Mouse (Mus musculus) urinary bladder, postnatal 14 days (tissue): ENCODE measurements around the gene Gak.
"Not testable (repeated sequence)": the region's sequence is repeated elsewhere in the genome, so short reads cannot be mapped to it uniquely, and the experiment has no call there.

Source experiments
- DNase-seq: peaks from one replicate; pipeline ENCODE4 v3.0.0; 2021; ENCODE audit warnings: low spot score

The Gak gene

GRCm38 (mm10) chr5:108655891-108656650, 26.5 kb upstream of the Gak start:
- no peak for DNase-seq

- no peak for DNase-seq
Measured at GRCm38 (mm10) chr5:108655381-108655780, 25.8 kb upstream of the Gak start.

DNA sequence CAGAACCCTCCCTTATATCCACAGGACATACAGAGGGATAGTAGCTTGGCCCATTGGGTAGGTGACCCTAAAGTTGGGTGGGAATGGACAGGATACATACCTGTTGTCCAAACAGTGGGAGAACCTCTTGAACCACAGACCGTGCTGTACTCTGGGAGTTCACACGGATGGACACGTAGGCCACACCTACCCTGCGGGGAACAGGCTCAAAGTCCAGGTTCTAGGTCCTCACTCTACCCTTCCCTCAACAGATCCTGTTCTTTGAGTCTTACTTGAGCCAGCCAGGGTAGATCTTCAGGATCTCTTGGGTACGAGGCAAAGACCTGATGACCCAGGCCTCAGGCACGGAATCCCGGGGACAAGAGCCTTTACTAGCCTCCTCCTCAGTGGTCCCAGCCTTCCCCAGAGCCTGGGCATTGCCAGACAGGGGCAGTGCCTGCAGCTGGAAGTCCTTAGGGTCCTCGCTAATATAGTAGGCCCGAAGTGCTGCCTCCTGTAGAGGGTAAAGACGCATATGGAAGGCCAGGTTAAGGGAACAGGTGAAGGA, 25.0 kb upstream of the Gak start:
- no peak for DNase-seq

DNA sequence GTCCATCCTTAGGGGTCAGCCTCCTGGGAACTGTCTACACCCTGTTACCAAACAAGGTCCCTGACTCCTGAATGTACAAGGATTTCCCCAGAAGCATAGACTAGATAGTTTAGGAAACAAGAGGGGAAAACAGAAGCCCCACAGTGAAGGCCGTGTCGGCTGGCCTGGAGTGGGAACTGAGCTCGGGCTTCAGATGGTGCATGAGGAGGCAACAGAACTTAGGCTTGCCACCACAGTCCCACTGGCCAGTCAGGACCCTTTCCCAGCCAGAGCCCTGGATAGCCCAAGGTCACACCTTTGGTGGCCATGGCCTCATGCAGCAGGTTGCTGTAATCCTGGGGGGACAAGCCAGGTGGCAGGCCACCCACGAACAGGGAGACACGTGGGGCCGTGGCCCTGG, 23.8 kb upstream of the Gak start:
- DNase-seq = no peak

DNA sequence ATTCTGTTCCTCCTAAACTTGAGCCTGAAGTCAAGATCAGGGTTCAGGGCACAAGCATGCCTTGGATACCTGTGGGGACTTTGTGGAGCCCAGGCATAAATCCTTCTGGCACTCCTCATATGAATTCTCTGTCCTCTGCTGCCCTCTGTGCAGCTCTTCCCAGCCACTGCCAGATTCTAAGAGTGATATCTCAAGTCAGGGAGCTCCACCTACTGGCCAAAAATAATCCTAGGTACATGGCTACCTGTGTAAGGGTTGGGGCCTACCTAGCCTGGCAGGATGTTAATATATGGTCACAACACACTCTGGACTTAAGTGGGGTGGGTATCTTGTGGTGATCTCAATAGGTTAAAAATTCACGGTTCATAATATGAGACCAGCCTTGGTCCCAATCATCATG, 22.3 kb upstream of the Gak start:
- DNase-seq = peak; percentile 70

DNA sequence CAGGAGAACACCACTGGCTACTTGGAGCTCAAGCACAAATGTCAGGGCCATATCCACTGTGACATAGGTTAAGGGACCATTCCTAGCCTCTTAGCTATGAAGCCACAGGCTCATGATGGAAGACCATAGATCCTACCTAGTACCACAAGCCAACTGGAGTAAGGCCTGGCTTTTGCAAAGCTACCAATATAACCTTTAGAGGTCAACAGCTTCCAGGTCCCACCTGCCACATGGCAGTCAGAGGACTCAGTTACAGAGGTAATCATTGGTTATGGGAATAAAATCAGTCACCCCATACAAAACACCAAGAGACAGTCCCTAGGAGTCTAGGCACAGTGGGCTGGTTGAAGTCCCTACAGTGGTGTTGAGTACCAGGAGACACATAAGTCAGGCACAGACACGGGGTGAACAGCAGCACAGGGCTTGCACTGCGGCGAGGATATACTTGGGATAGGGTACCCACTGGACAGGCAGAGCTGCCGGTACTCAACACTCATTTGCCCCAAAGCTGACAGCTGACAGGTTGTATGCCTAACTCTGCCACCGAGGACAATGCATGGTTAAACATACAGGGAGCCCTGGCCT, 21.7 kb upstream of the Gak start:
- DNase-seq = peak; percentile 2

- no peak for DNase-seq
Measured at GRCm38 (mm10) chr5:108650341-108650740, 20.8 kb upstream of the Gak start.

- DNase-seq = no peak
Measured at GRCm38 (mm10) chr5:108648937-108649576, 19.5 kb upstream of the Gak start.

DNA sequence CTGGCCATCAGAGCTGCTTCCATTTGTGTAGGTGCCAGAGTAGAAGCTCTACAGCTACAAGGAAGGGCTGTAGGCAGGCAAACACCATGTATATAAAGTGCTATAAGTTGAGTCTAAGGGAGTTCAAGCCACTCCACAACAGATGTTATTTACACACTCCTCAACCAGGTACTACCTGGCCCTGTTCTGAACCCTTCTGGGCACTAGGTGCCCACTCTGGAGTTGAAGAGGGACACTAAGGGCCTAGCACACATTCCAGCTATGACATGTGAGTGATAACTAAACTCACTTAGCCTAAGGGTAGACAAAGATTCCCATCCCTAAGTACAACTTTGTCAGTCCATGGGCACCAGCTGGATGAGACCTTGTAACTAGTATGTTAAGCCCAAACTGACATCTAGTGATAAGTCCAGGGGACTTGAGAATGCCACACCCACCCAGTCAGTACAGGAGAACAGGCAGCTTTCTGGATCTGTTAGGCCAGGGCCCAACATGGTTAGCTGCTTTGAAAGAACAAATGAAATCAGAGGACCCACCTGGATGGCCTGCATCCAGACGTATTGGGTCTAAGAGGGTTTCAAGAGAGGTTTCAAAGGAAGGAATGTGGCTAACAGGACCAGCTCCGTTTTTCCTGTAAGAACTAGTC, 18.4 kb upstream of the Gak start:
- DNase-seq = no peak

GRCm38 (mm10) chr5:108647311-108647710, 17.8 kb upstream of the Gak start:
- no peak for DNase-seq

DNA sequence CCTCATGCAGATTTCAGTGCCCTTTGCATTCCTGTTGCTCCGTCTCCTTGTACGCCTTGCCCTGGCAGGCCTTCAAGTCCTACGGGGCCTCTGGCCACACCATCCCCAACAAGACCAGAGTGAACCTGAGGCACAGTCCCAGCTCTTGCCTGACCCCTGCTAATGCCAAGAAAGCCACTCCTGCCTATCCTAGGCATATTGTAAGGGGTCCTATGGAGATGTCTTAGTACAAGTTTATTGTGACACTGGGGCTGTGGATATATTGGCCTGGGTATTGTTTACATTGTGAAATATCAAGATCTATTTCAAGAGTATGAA, 16.7 kb upstream of the Gak start:
- no peak for DNase-seq

GRCm38 (mm10) chr5:108645651-108646342, 16.2 kb upstream of the Gak start:
- DNase-seq = no peak

DNA sequence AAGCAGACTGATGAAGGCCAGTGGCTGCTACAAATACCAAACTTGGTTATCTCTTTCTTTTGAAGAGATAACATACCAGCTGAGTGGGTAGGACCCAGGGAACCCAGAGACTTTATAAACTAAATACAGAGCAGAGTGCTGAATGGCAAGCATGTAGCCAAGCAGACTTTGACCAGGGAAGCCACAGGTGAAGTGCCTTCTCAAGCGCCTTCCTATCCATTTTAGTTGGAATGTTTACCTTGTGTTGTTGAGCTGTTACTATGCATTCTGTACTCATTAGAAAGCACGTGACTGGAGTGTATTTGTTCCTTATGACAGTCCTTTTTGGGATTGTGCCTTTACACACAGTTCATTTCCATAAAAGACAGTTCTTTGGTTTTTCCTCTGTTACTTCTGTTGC, 14.1 kb upstream of the Gak start:
- DNase-seq = no peak

GRCm38 (mm10) chr5:108636172-108636571, 6.6 kb upstream of the Gak start:
- DNase-seq = no peak

- not testable (repeated sequence) for DNase-seq
Measured at GRCm38 (mm10) chr5:108634088-108634487, 4.5 kb upstream of the Gak start.

DNA sequence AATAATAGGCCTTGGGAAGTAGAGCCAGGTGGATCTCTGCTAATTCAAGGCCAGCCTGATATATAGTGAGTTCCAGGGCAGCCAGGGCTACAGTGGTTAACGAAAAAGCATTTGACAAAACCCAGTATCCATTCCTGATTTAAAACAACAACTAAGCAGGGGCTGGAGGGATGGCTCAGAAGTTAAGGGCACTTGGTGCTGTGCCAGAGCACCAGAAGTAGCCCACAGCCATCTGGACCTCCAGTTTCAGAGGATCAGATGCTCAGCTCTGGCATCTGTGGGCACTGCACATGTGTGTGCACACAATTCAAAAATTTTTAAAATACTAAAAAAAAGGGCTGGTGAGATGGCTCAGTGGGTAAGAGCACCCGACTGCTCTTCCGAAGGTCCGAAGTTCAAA, 4.1 kb upstream of the Gak start:
- no peak for DNase-seq

GRCm38 (mm10) chr5:108628891-108629633, 493 bp downstream of the Gak start:
- no peak for DNase-seq

DNA sequence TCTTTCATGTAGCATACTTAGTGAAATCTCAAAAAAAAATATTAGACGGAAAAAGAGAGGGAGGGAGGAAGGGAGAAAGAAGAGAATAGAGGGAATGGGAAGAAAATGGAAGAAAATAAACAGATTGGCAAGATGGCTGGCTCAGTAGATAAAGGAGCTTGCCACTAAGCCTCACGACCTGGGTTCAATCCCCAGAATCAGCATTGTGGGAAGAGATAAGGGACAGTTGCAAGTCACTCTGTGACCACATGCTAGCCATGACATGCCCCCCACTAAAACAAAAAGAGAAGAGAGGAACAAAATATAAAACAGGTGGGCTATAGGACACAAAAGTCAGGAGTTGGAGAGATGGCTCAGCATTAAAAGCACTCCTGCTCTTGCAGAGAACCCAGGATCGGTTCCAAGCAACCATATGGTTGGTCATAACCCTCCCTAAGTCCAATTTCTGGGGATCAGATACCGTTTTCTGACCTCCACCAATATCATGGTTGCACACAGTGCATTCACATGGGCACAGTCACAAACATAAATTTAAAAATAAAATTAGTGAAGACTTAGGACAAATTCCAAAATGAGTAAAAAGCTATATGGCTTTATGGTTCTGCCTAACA, 3.4 kb downstream of the Gak start:
- no peak for DNase-seq

DNA sequence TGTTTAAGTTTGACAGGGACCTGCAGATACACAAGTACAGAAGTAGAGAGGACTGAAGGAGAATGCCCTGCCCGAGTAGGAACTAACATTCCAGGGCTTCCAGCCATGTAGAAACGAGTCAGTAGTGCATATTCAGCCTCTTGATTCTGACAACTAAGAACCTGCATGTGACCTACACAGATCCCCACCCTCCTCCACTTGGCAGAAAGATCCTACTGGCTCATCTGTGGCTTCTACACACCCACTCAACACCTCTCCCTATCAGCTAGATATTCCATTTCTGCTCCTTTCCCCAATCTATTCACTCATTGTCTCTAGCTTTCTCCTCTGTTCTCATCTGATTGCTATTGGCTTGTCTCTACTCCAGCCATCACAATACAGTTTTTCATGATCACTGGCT, 7.7 kb downstream of the Gak start:
- DNase-seq = no peak

- DNase-seq = no peak
Measured at GRCm38 (mm10) chr5:108610426-108610825, 19.1 kb downstream of the Gak start.

DNA sequence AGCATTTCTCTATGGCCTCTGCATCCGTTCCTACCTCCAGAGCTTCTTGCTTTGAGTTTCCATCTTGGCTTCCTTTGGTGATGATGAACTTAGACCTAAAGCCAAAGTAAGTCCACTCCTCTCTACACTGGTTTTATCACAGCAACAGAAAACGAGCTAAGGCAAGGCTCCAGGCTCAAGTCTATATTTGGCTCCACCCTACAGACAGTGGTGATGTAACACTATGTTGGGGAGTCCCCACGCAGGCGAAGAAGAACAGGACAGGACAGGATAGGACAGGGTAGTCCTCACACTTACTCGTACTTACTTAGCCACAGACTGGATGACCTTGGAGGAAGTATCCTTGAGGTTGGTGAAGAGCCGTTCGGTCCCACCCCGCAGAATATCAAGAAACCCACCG, 27.0 kb downstream of the Gak start:
- no peak for DNase-seq
